Mouse (Mus musculus) retina, postnatal 7 days (tissue): Measurements from ENCODE around the gene Wdr70.
A peak's percentile ranks its signal among the peaks of the same experiment; 100 is the strongest.

Experiments used
- DNase-seq: peaks from one replicate; pipeline ENCODE4 v3.0.0-alpha.2; 2012; ENCODE audit warnings: low read depth, low spot score

Gene Wdr70

GRCm38 (mm10) chr15:8030643-8031042 is 68.4 kb downstream of the Wdr70 start:
- DNase-seq = no peak

GRCm38 (mm10) chr15:8027503-8027902 is 71.5 kb downstream of the Wdr70 start:
- DNase-seq = no peak

GRCm38 (mm10) chr15:8011418-8011817 is 87.6 kb downstream of the Wdr70 start:
- DNase-seq = no peak

GRCm38 (mm10) chr15:8007413-8007812 is 91.6 kb downstream of the Wdr70 start:
- DNase-seq = no peak

GRCm38 (mm10) chr15:8006056-8006455 is 93.0 kb downstream of the Wdr70 start:
- no peak for DNase-seq

GRCm38 (mm10) chr15:8005506-8005905 is 93.5 kb downstream of the Wdr70 start:
- peak; percentile 6 for DNase-seq

- DNase-seq = no peak
Measured at GRCm38 (mm10) chr15:8003789-8004188, 95.2 kb downstream of the Wdr70 start.

GRCm38 (mm10) chr15:7998843-7999546 is 100.0 kb downstream of the Wdr70 start:
- no peak for DNase-seq

GRCm38 (mm10) chr15:7998095-7998494 is 100.9 kb downstream of the Wdr70 start:
- DNase-seq = no peak

- no peak for DNase-seq
Measured at GRCm38 (mm10) chr15:7993721-7994120, 105.3 kb downstream of the Wdr70 start.

- no peak for DNase-seq
Measured at GRCm38 (mm10) chr15:7990101-7990500, 108.9 kb downstream of the Wdr70 start.

GRCm38 (mm10) chr15:7987374-7987773 is 111.6 kb downstream of the Wdr70 start:
- DNase-seq = no peak

GRCm38 (mm10) chr15:7986274-7986673 is 112.7 kb downstream of the Wdr70 start:
- DNase-seq = no peak

GRCm38 (mm10) chr15:7978640-7979039 is 120.4 kb downstream of the Wdr70 start:
- no peak for DNase-seq

- DNase-seq = no peak
Measured at GRCm38 (mm10) chr15:7976775-7977174, 122.2 kb downstream of the Wdr70 start.

- no peak for DNase-seq
Measured at GRCm38 (mm10) chr15:7974368-7974767, 124.6 kb downstream of the Wdr70 start.

GRCm38 (mm10) chr15:7972528-7972927 is 126.5 kb downstream of the Wdr70 start:
- no peak for DNase-seq

GRCm38 (mm10) chr15:7962786-7963185 is 136.2 kb downstream of the Wdr70 start:
- no peak for DNase-seq

- no peak for DNase-seq
Measured at GRCm38 (mm10) chr15:7961489-7961888, 137.5 kb downstream of the Wdr70 start.

- no peak for DNase-seq
Measured at GRCm38 (mm10) chr15:7956899-7957298, 142.1 kb downstream of the Wdr70 start.

GRCm38 (mm10) chr15:7950561-7950960 is 148.4 kb downstream of the Wdr70 start:
- DNase-seq = no peak

GRCm38 (mm10) chr15:7941690-7942089 is 157.3 kb downstream of the Wdr70 start:
- DNase-seq = no peak

- no peak for DNase-seq
Measured at GRCm38 (mm10) chr15:7935571-7936165, 163.3 kb downstream of the Wdr70 start.
